Mouse (Mus musculus) right cerebral cortex, adult 18-20 months (tissue): ENCODE measurements at regions not wholly inside any gene's neighbourhood (a gene's known extent, or its start where the extent isn't known, plus 50 kb on each side); places are given as distances from the start of the nearest gene placed in this dataset.

Source experiments
- DNase-seq: peaks from one replicate; pipeline ENCODE4 v3.0.0; 2022; ENCODE audit warnings: mixed read lengths

GRCm38 (mm10) chr16:76827674-76828441, 185.6 kb upstream of the Usp25 start:
- peak; percentile 8 for DNase-seq

- DNase-seq, result no peak
These were observed 192.2 kb upstream of the Usp25 start for GRCm38 (mm10) chr16:76821261-76821660.

DNA sequence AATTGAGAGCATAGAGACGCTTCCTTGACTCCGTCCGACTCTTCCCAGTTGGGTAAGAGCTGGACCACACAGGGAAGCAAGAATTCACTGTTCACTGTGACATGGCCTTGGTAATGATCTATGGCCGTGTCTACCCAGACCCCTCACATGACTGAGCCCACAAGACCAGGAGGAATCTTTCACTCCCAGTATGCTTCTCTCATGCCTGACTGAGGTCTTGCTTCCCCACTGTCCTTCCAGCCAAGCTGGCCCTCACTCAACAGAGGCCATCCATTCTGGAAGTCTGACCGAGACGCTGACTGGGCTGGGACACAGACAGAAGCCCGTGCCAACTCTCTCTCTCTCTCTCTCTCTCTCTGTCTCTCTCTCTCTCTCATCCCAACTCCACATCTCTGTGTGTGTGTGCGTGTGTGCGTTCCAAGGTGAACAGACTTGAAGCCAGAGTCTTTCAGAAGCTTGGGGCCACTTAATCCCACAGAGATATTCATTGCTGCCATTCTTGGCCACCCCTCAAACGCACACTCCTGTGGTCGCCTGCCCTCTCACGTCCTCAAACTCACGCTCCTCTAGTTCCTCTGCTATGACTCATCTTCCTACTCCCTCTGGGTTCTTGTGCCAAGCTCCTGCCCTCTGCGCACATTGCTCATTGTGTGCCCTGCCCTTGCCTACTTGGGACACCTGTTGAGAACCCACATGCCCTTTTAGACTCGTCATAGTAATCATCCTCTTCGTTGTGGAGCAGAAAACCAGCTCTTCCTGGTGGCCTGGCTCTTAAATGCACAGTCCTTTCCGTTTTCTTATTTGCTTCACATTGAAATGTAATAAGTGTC, 197.2 kb upstream of the Usp25 start:
- no peak for DNase-seq

DNA sequence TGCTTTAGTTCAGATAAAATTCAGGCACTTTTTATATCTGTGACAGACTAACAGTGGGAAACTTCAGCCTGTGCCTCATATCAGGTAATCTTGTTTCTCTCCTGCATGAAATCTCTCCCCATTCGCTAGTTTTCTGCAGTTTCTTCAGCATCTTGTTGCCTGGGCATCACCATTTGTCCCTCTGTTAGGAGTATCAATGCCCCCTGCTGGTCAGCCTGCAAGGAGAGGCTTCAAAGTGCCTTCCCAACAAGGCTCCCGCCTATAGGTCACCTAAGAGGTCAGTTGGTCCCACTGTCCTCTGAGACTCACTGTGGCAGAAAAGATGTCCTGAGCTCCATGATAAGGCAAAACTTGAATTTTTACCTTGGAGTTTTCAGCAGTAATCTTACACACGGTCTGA, 209.8 kb upstream of the Usp25 start:
- peak; percentile 7 for DNase-seq

DNA sequence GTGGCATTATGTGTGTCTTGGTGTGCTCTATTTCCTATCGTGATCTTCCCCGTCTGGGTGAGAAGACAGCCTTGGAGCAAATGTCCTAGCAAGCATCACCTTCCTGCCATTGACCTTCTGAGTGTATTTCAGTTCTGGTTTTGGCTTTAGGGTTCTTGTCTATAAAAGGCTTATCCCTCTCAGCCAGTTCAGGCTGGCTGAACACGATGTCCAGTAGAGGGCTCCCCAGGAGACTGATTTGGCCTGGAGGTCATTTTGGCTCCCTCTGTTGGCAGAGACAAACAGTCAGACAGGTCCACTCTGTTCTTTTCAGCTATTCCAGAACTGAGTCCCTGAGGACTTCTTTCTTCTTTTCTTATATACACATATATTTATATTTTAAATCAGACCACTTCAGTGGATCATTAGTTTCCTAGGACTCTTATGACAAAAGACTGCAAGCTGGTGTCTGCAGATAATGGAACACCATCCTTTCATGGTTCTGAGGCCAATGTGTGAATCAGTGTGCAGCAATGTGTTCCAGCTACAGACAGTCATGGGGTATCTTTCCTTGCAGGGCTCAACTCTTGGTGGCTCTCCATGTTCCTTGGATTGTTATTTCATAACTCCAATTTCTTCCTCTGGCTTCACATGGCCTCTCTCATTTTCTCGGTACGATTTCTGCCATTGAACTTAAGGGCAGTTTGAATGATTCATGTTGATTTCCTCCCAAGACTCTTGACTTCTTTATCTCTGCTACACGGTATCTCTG, 226.9 kb upstream of the Usp25 start:
- DNase-seq, result peak; percentile 17

DNA sequence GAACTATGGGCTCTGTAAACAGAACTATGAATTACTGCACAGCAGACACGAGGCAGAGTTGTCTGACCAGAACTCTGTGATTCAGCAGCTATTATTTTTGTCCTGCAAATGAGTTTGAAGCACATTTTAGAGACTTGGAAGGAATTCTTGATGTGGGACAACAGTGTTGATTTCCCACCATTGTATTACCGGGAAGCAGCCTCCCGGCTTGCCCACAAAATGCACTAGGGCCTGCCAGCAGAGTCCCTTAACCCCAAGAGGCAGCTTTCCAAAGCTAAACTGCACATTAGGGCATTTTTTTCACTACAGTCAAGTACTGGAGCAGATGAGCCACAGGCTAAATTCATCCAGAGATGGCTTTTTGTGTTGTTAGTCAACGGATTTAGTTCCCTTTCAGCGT, 230.8 kb upstream of the Usp25 start:
- DNase-seq, result no peak

DNA sequence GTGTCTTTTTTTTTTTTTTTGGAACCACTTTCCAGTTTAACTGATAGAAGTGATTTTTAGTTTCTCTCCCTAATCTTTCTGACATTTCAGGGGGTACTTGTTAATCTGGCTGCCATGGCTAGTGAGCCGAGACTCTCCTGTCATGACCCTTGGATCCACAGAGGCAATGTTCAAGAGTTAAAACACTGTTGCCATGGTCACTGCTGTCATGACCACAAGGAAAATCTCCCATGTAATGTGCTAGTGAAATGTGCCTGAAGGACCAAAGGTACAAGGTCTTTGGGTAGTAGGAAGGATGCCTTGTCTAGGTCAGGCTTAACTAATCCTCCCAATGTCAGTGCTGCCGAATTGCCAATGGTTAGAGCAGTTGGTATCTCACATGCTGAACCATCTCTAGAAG, 237.7 kb upstream of the Usp25 start:
- DNase-seq, result no peak

DNA sequence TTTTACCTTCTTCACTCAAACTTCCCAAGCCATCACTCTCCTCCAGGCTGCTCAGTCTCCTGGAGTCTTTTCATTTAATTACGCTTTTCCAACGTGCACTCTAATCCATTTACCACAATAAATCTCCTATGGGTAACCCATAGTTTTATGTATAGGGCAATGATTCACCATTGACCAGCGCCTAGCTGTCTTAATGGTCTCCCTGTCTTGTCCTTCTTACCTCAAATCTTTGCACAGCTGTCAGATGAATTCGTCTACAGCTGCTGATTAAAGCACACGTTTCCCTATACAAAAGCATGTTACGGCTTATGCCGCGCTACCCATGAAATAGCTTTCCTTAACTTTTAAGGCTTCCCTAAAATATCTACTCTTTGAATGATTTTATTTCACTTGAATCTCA, 239.5 kb upstream of the Usp25 start:
- DNase-seq, result no peak

DNA sequence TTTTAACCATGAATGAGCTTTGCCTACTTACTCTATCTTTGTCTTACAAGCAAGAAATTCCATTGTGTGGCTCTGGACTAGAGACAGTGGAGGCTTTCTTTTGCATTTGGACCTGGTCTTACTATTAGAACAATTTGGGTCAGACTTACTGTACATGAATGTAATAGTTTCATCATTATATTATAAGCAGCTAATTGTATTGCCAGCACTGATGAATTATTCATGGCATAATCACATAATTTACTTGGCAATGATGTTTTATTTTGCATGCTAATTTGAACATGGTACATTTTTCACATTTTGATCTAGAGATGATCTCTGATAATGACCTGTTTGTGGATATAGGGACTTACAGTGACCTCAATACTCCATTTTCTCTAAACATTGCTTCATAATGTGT, 240.0 kb upstream of the Usp25 start:
- DNase-seq, result no peak

DNA sequence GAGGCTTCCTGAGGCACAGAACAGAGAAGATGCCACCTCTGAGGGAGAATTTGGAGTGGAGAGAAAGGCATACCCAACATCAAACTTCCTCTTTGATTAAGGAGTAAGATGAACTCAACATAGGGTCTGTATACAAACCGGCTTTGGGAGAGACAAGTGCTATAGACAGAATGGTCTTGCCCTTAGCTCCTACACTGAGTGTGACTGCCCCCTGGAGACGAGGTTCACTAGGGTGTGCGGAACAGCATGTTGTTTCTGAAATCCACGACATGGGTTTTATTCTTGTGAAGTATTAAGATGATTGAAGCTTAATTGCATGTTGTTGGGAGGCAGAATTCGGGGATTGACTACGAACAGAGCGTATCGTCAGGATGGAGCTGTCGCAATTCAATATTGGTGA, 244.9 kb upstream of the Usp25 start:
- peak; percentile 5 for DNase-seq

GRCm38 (mm10) chr16:76766636-76767035, 246.9 kb upstream of the Usp25 start:
- DNase-seq, result no peak

DNA sequence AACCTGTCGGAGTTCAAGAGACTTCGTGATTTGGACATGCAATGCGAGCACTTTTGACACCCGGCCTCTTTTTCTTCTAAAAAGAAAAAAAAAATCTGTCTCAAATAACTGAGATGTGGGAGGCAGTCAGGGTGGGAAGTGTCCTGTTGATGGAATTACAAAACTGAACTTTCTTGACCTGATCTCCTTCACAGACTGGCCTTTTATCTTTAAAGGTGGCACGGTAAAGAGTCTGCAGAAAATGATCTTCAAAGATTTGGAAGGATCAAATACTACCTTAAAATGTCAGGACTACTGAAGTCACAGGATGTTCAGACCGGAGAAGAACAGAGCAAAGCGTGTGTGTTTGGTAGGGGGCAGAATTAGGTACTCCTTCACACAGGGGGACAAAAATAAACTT, 248.0 kb upstream of the Usp25 start:
- no peak for DNase-seq

- no peak for DNase-seq
These were observed 248.5 kb upstream of the Usp25 start for GRCm38 (mm10) chr16:76764994-76765393.

- DNase-seq, result no peak
These were observed 250.8 kb upstream of the Usp25 start for GRCm38 (mm10) chr16:76762619-76763283.

GRCm38 (mm10) chr16:76761848-76762247, 251.7 kb upstream of the Usp25 start:
- DNase-seq, result no peak

DNA sequence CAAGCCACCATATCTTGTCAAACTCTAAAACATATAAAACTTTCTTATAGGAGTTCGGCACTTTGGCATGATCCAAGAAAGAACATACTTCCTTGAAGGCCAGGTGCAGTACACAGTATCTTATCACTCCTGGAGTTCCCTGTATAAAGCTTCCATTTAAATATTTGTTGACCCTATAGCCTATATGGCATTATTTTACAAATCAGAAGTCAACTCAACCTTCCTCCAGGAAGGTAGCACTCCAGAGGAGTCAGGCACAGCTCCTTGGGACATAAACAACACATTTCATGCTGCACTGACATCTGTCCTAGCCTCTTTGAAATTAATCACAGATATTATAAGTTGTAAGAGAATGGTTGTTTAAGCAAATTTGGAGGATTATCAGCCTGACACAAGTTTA, 252.5 kb upstream of the Usp25 start:
- no peak for DNase-seq

GRCm38 (mm10) chr16:76754871-76755270, 258.6 kb upstream of the Usp25 start:
- DNase-seq, result no peak

- no peak for DNase-seq
These were observed 267.1 kb upstream of the Usp25 start for GRCm38 (mm10) chr16:76746385-76746784.

DNA sequence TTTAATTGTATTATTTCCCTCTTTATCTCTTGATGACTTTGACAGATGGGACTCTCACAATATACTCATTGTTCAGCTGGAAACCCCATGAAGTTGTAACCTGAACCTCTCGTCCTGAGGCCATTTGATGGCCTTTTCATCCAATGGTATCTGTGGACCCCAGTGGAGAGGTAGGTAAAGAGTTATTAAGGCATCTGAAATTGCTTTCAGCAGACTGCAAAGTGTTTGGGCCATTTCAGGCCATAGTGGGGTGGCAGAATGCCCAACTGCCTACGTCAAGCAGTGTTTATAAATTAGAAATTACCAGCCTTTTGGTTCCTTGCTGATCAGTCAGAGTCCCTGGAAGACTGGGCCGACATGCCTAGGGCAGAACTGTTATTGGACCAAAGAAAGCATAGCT, 272.4 kb upstream of the Usp25 start:
- DNase-seq, result no peak

GRCm38 (mm10) chr16:76725991-76726390, 287.5 kb upstream of the Usp25 start:
- DNase-seq, result no peak

- no peak for DNase-seq
These were observed 288.2 kb upstream of the Usp25 start for GRCm38 (mm10) chr16:76725271-76725670.

- DNase-seq, result no peak
These were observed 294.7 kb upstream of the Usp25 start for GRCm38 (mm10) chr16:76718809-76719208.

DNA sequence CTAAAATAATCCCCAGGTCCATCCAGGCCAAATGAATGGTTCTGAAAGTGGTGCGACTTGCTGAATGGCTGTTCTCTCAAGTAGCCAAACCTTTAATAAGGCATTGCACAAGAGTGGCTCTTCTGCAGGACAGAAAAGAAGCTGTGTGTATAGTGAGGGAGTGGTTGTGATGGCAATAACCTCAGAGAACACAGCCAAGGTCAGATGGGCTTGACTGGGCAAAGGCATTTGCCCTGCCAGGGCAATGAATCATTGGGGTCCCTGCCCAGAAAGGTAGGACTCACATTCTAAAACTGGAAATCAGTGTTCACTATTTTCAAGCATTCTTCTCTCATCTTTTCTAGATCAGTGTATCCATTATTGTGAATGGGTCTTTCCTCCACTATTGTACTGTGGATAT, 295.4 kb upstream of the Usp25 start:
- DNase-seq, result no peak
